Mouse (Mus musculus): ENCODE results near the gene Slc29a3.

- TF ChIP-seq POLR2A (IDR thresholded peaks at IDR 0.05; ENCODE audit: extremely low read depth, insufficient read depth, low read length) (no peak), CTCF (IDR thresholded peaks at IDR 0.05; ENCODE audit: extremely low read depth, insufficient read depth, low read length) (no peak)
Observed at GRCm38 (mm10) chr10:60743681-60744080, 8.9 kb downstream of the Slc29a3 start.

Measured in cortical plate, adult 2 months (tissue).